Mouse (Mus musculus) left cerebral cortex, adult 2 months (tissue): ENCODE data around the gene Ppp2r2c. TPM values are rescaled to one million over a fixed set of nuclear protein-coding genes. Genes with fewer than 3 reads are reported as not detected.

ENCODE experiments used
- DNase-seq, 2 experiments: peaks; one replicate each; pipeline ENCODE4 v3.0.0; 2021 to 2022; ENCODE audit warnings: low spot score in 2 of 2, mixed read lengths in 1 of 2; ENCODE audit errors: extremely low spot score in 1 of 2
- H3K27ac ChIP-seq: fragments of 200-600 bp; 2 replicates; pipeline ENCODE4 v1.8.1; 2022
- H3K4me3 ChIP-seq: fragments of 200-600 bp; 2 replicates; pipeline ENCODE4 v1.8.1; 2022
- CTCF ChIP-seq: fragments of 200-600 bp; IDR thresholded peaks from 2 replicates; pipeline ENCODE4 v1.8.1; 2022; ENCODE audit warnings: antibody characterized with exemption, mild to moderate bottlenecking, moderate library complexity
- intact Hi-C: fragments of 180-260 bp; cut with DNase I; formaldehyde crosslinking; loops from one replicate; pipeline ENCODE4 v1.15.1; 2025
- total RNA-seq, 2 experiments: library from RNA; stranded (reverse); gene quantifications; 2 replicates each; pipeline ENCODE4 v1.2.3; 2021

The Ppp2r2c gene
- total RNA-seq, 2 experiments from 2014 or later = 448 to 462 TPM

- H3K4me3 ChIP-seq = no peak overlapping the region
- DNase-seq = no peak
- H3K27ac ChIP-seq = peak overlapping the region; percentile 91
- intact Hi-C loops = no loop called here
- TF ChIP-seq CTCF = no peak
These were observed 21.1 kb downstream of the Ppp2r2c start for GRCm38 (mm10) chr5:36889380-36889886.

- peak overlapping the region; percentile 91 for H3K27ac ChIP-seq
- H3K4me3 ChIP-seq = no peak overlapping the region
- intact Hi-C loops = no loop called here
- TF ChIP-seq CTCF = no peak
- DNase-seq = peak; percentile 70 to 78
These were observed 22.5 kb downstream of the Ppp2r2c start for GRCm38 (mm10) chr5:36890794-36891193.

DNA sequence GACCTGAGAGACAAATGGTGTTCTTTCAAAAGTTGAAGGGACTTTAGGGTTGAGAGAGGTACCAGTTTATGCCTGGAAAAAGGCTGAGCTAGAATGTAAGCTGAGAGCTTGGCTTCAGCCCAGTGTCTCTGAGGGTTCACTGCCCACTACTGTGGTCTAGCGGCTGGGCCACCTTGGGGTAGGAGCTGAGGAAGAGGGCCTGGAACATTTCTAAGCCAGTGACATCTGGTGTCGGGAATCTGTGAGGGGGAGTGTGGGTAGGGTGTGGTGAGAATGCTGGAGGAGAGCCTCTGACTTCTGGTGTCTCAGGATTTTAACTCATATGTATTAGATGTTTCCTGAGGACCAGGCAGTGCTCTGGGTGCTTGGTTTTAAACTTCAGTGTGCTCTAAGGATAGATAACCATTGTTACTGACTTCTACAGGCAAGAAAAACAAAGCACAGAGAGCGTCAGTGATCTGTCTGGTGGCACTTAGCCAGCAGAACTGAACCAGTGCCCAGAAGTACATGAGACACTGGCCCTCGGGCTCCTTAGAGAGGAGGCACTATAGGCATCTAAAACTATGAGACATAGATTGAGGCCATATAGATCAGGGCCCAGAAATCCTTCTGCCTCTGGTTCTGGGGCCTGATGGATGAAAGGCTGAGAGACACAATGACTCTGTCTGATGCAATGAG lies 23.6 kb downstream of the Ppp2r2c start:
- H3K4me3 ChIP-seq = no peak overlapping the region
- intact Hi-C loops = loop anchor here (2.0 kb wide), 3 partner anchors 21 to 53 kb away; partner anchors contain the start of gene Ppp2r2c
- DNase-seq = no peak
- TF ChIP-seq CTCF = no peak
- peak overlapping the region; percentile 91 for H3K27ac ChIP-seq

GRCm38 (mm10) chr5:36893263-36893662 lies 24.9 kb downstream of the Ppp2r2c start:
- Histone ChIP-seq H3K4me3 (peak overlapping the region; percentile 4; the same call in 1 of the 2 replicates), H3K27ac (peak overlapping the region; percentile 81)
- intact Hi-C loops = loop anchor here (1.0 to 2.0 kb wide), 4 partner anchors 20 to 54 kb away; partner anchors contain the start of gene Ppp2r2c
- TF ChIP-seq CTCF = no peak
- DNase-seq = peak; percentile 48 to 80

GRCm38 (mm10) chr5:36894070-36894469 lies 25.8 kb downstream of the Ppp2r2c start:
- intact Hi-C loops = no loop called here
- DNase-seq = no peak
- TF ChIP-seq CTCF = no peak
- H3K27ac ChIP-seq = peak overlapping the region; percentile 81
- H3K4me3 ChIP-seq = no peak overlapping the region; the same call in 1 of the 2 replicates

DNA sequence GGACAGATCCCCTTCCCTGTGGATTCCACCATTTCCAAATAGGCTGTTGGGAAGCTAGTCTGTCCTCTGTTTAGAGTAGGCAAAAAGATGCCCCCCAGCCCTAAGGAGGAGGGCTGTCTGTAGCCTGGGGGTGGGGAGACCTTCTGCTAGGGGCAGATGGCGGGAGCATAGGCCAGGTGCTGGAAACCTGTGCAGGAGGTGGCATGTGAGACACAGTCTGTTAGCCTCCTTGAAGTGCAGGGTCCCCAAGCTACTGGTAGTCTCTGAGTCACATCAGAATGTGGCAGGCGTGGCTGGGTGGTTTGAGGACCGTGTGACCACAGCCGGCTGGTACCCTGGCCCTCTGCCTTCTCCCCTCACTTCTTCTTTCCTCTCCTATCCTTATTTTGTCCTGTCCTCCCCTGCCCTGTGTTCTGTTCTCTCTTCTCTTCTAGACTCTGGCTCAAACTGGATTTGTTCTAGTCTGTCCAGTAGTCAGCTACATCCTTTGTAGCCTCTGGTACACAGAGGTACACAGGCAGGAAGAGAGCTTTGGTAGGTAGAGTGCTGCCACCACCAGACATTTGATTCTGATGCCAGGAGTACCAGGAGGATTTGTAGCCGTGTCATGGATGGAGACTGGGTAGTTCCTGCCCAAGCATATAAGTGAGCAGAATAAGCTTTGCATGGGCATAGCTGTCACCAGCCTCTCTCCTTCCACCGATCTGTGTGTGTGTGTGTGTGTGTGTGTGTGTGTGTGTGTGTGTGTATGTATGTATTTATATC lies 26.5 kb downstream of the Ppp2r2c start:
- Histone ChIP-seq H3K4me3 (no peak overlapping the region), H3K27ac (peak overlapping the region; percentile 81)
- intact Hi-C loops = no loop called here
- DNase-seq = no peak
- no peak for TF ChIP-seq CTCF

DNA sequence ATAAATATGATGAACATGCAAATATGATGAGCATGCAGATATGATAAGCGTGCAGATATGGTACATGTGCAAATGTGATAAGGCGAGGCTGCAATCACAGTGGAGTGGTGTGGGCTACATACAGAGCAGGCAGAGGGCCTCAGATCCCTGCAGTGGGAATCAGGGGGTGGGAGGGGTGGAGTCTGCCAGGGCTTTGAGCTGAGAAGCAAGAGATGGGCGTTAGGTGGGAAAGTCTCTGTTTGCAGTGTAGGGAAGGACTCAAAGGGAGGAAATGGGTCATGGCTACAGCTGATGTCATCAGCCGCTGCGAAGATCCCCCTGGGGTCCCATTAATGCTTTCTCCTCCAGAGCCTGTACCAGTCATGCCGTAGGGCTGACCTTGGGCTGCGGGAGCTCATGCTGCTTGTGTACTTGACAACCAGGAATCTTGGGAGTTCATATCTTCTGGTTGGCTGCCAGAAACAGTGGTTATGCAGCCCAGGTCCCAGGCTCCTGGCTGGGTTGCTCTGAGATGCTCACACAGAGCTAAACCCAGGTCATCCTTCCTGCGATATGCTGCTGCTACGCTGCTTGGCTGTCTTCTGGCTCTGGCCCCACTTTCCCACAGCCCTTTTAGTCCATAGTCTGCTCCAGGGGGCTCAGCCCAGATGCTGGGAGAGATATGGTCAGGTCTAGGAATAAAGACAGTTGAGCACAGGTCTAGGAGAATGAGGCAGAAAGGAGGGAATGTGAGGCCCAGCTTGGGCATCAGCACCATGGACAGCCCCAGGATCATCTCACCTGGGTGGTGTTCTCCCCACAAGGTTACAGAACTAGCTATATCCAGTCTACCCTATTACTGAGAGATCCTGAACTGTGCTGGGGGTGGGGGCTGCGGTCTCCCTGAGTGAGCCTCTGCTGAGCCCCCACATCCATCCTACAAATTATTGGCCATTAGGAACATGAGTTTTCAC lies 27.6 kb downstream of the Ppp2r2c start:
- DNase-seq = no peak
- intact Hi-C loops = no loop called here
- no peak for TF ChIP-seq CTCF
- no peak overlapping the region for H3K4me3 ChIP-seq
- peak overlapping the region; percentile 77 for H3K27ac ChIP-seq

DNA sequence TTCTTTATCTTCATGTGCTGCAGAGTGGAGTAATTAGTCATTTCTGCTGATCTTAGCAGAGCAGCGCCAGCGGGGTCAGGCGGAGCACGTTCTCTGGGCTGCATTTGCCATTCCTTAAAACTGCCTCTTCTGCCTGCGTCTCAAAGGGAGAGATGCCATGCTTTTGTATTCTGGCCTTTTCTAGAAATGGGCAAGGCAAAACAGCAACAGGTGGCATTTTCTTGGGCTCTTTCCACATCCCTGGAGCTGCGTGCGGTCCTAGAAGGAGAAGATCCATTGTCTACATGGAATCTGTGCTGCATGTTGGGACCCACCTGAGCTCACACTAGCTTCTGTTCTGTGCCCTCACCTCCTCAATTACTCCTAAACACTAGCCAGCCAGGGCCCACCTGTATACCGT lies 29.7 kb downstream of the Ppp2r2c start:
- intact Hi-C loops = no loop called here
- no peak for DNase-seq
- Histone ChIP-seq H3K4me3 (no peak overlapping the region), H3K27ac (peak overlapping the region; percentile 66)
- no peak for TF ChIP-seq CTCF

- Histone ChIP-seq H3K4me3 (no peak overlapping the region), H3K27ac (peak overlapping the region; percentile 66)
- no peak for DNase-seq
- intact Hi-C loops = no loop called here
- no peak for TF ChIP-seq CTCF
These were observed 30.2 kb downstream of the Ppp2r2c start for GRCm38 (mm10) chr5:36898415-36899109.

DNA sequence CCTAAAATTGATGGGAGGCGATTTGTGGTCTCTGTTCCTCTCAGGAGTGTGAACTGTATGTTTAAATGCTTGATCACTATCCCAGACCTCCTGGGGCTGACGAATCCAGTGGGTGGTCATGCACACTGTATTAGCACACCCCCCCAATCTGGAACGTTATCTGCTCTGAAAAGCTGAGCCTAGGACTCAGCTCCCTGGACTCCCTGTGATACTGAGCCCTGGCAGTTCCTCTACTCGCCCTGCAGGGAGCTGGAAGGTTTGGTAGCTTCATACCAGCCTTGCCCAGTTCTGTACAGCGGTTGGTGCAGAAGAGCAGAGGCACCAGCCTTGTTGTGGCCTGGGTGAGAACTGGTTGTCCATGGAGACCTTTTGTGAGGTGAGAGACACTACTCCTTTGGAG lies 31.1 kb downstream of the Ppp2r2c start:
- intact Hi-C loops = no loop called here
- H3K4me3 ChIP-seq = no peak overlapping the region
- peak; percentile 15; the same call in 1 of the 2 replicates for TF ChIP-seq CTCF
- no peak for DNase-seq
- peak overlapping the region; percentile 66 for H3K27ac ChIP-seq

DNA sequence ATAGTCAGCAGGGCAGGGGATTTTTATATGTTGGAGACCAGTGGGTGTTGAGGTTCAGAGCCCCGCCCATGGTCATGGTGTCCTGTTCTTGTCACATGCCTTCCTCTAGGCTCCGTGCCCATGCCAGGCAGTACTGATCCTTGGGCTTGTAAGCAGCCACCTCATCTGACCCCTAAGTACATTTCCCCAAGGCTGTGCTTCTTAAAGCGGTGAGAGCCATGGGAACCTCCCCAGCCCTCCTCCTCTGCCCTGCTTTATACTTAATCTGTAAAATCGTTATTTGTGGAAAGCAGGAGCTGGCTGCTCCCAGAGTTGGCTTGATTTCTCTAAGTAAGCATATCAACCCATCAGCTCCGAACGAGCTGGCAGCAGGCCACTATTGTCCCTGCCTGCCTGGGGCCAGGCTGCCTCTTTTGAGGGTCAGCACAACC lies 31.9 kb downstream of the Ppp2r2c start:
- no peak for DNase-seq
- peak overlapping the region; percentile 66 for H3K27ac ChIP-seq
- H3K4me3 ChIP-seq = no peak overlapping the region
- no peak for TF ChIP-seq CTCF
- intact Hi-C loops = no loop called here
